Mouse (Mus musculus) heart, postnatal 4 days (tissue): ENCODE data around the gene Zhx3. TPM values are rescaled to one million over a fixed set of nuclear protein-coding genes. Genes with fewer than 3 reads are reported as not detected.
A peak's percentile ranks its signal among the peaks of the same experiment; 100 is the strongest.

Source experiments
- DNase-seq: peaks from one replicate; pipeline ENCODE4 v3.0.0; 2021
- total RNA-seq, 2 experiments: library from RNA; stranded (reverse); gene quantifications; 2 replicates each; pipeline ENCODE4 v1.2.3; 2021

Gene Zhx3
- total RNA-seq, 2 experiments from 2014 or later, result 22.8 to 24.9 TPM

DNA sequence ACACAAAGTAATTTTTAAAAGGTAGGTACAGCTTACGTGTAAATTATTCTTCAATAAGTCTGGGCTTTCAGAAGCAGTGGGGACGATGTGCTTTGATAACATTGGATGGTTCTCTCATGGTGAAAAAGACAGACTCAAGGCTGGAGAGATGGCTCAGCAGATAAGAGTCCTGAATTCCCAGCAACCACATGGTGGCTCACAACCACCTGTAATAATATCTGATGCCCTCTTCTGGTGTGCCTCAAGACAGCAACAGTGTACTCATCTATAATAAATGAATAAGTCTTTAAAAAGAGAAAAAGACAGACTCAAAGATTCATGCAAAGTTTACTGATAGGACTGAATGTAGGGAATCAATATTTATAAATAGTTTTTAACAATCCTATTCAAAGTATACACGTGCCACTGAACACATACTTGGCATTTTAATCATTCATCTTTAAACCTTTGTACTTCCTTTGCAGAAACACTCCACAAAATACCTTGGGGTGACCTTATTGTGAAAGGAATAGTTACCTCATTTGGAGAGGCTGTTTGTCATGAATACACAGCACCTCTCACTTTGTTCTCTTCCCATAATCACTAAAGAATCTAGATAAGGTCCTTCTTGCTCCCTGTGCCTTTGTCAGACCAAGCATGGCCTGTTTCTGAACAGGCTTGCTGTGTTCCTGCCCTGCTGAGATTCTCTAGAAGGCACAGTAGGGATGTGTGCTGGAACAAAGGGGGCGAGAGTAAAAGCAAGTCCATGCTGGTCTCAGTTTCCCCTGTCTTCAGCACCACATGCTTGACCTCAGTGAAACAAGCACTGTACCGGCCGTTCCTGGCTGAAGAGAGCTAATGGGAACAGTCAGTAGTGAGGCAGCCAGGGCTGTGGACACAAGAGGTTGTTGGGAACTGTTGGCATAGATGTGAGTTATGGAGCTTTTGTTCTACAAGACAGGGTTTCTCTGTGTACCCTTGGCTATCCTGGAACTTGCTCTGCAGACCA lies 146.6 kb downstream of the Zhx3 start:
- no peak for DNase-seq

DNA sequence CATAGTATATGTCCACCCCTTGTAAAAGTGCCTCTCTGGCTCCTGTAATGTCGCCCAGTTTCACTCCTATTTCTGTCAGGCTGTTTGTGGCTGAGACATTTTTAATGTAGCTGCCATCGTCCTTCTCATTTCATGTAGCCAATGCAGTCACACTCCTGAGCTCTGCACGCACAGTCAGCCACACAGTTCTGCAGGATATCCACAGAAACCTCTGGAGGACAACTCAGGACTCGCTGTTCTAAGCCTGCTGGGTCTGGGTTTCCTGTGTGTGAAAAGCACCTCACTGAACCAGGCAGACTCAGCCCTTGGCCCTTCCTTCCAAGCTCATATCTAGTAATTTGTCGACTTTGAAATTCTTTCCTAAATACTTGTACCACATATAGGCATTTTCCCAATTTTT lies 148.3 kb downstream of the Zhx3 start:
- no peak for DNase-seq

DNA sequence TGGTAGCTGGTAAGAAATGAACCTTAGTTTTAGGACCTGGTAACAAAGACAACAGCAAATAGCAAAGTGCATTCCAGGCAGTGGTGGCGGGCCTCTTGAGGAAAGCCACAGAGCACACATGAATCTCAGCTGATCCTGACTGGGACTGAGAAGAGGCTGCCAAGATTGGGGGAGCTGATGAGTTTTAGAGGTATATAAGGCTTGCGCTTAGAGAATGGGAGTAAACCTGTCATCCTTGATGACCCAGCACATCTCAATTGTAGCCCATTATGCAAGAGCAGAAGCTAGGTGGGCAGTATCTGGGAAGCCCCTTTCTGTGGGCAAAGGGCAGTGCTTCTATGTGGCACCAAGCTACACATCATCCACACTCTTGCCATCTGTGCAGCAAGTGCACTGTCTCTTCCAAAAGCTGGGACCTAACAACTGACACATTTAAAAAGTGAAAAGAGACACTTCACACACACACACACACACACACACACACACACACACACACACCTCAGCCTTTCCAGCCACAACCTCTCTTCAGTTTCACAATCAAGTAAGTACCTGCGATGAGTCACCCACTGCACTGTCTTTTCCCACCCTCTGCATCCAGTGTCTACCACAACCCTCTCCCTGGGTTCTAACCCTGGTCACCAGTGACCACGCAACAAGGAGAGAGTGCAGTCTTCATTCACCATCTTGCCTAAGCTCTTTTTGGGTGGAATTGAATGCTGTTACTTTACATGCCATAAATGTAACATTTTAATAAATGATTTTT lies 149.0 kb downstream of the Zhx3 start:
- DNase-seq, result no peak

DNA sequence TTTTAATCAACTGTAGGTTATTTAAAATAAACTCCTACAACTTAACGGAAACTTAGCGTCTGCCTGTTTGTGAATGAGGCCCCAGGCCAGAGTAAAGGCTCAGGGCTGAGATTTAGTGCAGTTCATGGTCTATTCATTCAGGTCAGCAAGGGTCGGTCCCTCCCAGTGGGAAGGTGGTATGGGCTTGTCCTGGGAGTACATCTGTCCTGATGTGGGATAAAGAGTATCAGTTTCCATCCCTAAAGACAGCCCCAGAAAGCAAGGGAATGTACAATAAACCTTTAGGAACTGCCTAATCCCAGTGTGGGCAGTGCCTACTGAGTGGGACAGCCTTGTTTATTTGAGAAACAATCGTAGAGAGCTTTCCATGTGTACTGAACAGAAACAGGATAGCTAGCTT lies 150.1 kb downstream of the Zhx3 start:
- DNase-seq, result no peak

DNA sequence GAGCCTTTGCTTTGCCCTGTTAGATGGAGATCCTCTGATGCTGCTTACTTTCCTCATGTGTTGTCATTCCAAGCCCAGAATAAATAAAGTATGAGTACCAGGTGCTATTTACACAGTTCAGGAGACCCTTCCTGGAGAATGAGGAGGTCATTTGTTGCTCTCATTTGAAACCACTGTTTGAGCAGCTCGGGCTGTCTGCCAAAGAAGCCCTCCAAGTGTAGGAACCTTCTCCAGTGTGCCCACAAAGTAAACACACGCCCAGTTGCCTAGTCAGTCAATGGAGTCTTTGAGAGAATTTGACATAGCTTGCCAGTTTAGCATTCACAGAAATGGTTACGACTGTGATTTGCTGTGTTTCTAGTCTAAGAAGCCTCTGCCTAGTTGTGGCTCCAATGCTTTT lies 154.0 kb downstream of the Zhx3 start:
- no peak for DNase-seq

DNA sequence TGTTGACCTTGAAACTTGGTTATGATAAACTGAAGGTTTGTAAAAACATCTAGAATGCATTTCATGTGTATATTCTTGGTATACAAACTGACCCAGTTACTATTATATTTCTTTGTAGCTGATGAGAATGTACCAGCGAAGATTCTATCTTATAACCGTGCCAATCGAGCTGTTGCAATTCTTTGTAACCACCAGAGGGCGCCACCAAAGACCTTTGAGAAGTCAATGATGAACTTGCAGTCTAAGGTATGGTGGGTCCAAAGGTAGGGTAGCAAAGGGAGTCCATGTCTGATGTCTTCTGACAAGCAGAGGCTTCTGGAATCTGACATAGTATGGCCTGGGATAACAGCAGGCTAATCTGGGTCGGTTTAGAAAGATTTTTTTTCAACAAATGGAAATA lies 155.5 kb downstream of the Zhx3 start:
- peak; percentile 62 for DNase-seq

DNA sequence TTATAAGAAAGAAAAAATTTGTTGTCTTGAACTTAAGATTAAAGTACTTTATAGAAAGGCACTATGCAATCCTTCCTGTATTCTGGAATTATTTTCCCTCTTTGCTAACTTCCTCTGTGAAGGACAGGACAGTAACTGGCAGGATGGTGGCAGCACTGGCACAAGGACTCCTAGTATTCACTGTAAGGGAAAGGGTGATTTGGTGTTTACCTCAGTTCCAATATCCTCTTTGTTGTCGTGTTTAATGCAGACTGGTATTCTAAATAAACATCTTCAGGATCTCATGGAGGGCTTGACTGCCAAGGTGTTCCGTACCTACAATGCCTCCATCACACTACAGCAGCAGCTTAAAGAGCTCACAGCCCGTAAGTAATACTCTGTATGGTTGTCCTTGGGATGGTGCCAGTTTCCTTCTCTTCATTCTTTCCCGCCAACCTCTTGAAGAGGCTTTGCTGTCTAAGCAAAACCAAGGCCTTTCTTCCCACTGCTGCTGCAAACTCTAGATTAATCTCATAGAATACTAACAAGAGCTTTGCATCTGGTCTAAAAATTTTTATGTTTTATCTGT lies 157.3 kb downstream of the Zhx3 start:
- DNase-seq, result no peak

DNA sequence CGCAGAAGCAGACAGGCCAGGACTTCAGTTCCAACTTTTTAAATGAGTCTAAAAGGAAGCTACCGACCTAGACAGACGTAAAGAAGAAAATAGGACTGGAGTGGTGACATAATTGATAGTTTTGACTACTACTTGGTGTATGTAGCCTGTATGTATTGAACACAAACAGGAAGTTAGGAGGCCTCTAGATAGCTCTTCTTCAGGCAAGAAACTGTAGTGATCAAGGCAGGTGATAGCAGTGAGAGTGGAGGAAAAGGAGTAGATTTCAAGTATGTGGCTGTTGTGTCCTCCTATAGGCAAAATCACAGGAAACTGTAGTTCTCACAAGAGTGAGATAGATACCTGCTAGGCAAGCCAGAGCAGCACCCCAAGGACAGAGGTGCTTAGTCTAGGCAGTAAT lies 165.1 kb downstream of the Zhx3 start:
- DNase-seq, result no peak

DNA sequence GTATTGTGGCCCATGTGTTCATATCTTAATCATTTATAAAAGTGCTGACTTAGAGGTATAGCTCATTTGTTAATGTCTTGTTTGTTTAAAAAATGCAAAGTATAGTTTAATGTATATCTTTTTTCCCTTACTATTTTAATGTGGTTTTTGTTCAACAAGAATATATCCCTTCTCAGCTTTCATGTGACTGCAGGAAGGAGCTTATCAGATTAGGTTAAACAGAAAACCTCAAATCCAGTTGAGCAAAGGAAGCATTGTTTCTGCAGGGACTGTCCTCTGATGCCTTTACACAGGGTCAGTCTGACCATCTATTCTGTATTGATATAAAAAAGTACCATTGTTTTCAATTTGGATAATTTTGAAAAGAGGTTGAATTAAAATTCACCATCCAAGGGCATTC lies 170.0 kb downstream of the Zhx3 start:
- DNase-seq, result no peak

DNA sequence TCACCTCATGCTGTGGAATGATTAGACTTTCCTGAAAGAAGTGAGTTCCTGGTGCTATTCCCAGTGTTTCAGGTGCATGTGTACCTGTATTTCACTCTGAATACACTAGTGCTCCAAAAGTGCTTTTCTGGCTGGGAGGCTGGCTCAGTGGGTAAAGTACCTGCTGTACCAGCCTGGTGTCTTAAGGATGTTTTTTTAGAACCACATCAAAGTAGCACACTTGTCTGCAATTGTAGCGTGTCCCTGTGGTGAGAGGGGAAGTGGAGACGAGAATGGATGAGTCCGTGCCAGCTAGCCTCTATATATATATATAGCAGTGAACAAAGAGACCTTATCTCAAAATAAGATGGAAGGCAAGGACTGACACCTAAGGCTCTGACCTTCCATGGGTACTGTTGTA lies 171.2 kb downstream of the Zhx3 start:
- no peak for DNase-seq

DNA sequence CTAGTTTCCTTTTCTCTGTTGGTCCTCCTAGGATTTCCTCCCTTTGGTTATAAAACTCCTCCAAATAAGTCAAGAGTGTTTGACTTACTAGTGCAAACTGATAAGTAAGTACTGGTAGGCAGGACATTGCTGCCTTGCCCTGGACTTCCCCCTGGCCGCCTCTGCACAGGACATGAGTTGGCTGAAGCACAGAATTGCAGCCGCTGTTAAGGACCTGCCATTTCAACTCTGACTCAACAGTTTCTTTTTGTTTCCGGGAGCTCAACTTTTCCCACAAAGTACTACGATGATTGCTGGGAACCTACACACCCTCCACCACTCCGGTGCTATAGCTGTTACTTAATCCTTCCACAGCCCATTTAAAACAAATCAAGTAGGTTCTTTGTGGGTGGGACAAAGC lies 172.5 kb downstream of the Zhx3 start:
- peak; percentile 64 for DNase-seq

Other genes with a start within 250 kb of the Zhx3 start
- gene Top1, start 227.1 kb downstream of the Zhx3 start, total RNA-seq, result 10 to 100 TPM; 56.2 to 63.2 TPM
- gene Plcg1, start 141.7 kb downstream of the Zhx3 start, total RNA-seq, result 10 to 100 TPM; 92.0 to 93.6 TPM
- 1 to 10 TPM; 2.1 to 2.2 TPM for gene Lpin3, start 7.7 kb upstream of the Zhx3 start, total RNA-seq
- 1 to 10 TPM; 8.8 to 9.6 TPM for gene Emilin3, start 39.3 kb upstream of the Zhx3 start, total RNA-seq
- 10 to 100 TPM; 58.2 to 59.6 TPM for gene Chd6, start 236.1 kb upstream of the Zhx3 start, total RNA-seq